Mouse (Mus musculus) ES-E14 (cell line): ENCODE data around the gene Padi6.

Experiments used
- CHD2 ChIP-seq: IDR thresholded peaks from 2 replicates; pipeline ENCODE4 v1.6.1; 2014; ENCODE audit warnings: mild to moderate bottlenecking, low read depth, low read length, inconsistent platforms
- HCFC1 ChIP-seq: IDR thresholded peaks from 2 replicates; pipeline ENCODE4 v1.6.1; 2012; ENCODE audit warnings: low read length, inconsistent platforms, borderline replicate concordance; ENCODE audit not compliant: insufficient read depth

DNA sequence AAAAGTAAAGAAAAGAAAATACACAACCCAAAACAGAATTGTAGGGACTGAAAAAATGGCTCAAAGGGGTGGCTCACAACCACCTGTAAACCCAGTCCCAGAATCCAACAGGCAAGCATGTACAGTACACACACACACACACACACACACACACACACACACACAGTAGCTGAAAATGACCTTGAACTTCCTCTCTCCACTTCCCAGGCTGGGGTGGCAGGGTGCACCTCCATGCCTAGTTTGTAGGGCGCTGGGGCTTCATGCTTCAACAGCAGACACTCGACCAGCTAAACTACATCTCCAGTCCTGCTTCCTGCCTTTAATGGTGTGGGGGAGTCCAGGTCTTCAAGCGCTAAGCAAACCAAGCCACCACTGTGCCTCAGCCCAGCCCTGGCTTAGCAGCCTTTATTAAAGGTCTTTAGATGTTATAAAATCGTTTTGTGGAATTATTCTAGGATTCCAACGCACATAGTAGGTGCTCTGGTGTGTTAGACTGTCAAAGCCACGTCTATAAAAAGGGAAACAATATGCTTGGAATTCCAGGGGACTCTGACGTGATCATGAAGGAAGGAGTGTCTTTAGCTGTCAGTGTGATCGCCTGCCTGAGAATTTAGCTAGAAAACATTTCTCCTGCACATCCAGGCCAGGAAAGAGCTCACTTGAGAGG lies 61.6 kb downstream of the Padi6 start:
- TF ChIP-seq HCFC1 = no peak
- TF ChIP-seq CHD2 = no peak
